Mouse (Mus musculus): ENCODE results near the gene Phospho1. TPM values are rescaled to one million over a fixed set of nuclear protein-coding genes. Genes with fewer than 3 reads are reported as not detected.

Gene Phospho1
- polyA plus RNA-seq, 1 experiment from 2014 or later: 6.4 TPM

GRCm38 (mm10) chr11:95811741-95812140, 12.6 kb upstream of the Phospho1 start:
- WGBS (ENCODE audit: insufficient replicate concordance): 88% methylated on average over 6 of the region's 6 CpGs
- H3K4me2 ChIP-seq: no peak overlapping the region
- no peak overlapping the region for H3K9ac ChIP-seq
- no peaks in the 10 kb centered on the region for H3K27me3 ChIP-seq
- peaks cover 60% of the 10 kb centered on the region for H3K4me1 ChIP-seq (replicated peaks)
- H3K9me3 ChIP-seq (replicated peaks): no peaks in the 10 kb centered on the region
- H3K27ac ChIP-seq (replicated peaks): peak overlapping the region; percentile 48; the same call in 1 of the 2 replicates
- no peak for ATAC-seq (ENCODE audit: insufficient read depth)
- H3K4me3 ChIP-seq (replicated peaks): no peak overlapping the region
- H3K36me3 ChIP-seq (replicated peaks): no peaks in the 10 kb centered on the region

GRCm38 (mm10) chr11:95812224-95812623, 12.1 kb upstream of the Phospho1 start:
- H3K4me2 ChIP-seq: no peak overlapping the region
- no peak overlapping the region for H3K9ac ChIP-seq
- H3K36me3 ChIP-seq (replicated peaks): no peaks in the 10 kb centered on the region
- H3K27ac ChIP-seq (replicated peaks): no peak overlapping the region
- H3K27me3 ChIP-seq: no peaks in the 10 kb centered on the region
- peaks cover 55% of the 10 kb centered on the region for H3K4me1 ChIP-seq (replicated peaks)
- ATAC-seq (ENCODE audit: insufficient read depth): no peak
- no peak overlapping the region for H3K4me3 ChIP-seq (replicated peaks)
- 73% methylated on average over 4 of the region's 4 CpGs for WGBS (ENCODE audit: insufficient replicate concordance)
- H3K9me3 ChIP-seq (replicated peaks): no peaks in the 10 kb centered on the region

- no peak overlapping the region for H3K4me3 ChIP-seq (replicated peaks)
- peaks cover 37% of the 10 kb centered on the region for H3K4me1 ChIP-seq (replicated peaks)
- H3K27me3 ChIP-seq: no peaks in the 10 kb centered on the region
- no peak overlapping the region for H3K9ac ChIP-seq
- no peak overlapping the region for H3K4me2 ChIP-seq
- no peaks in the 10 kb centered on the region for H3K36me3 ChIP-seq (replicated peaks)
- no peak for ATAC-seq (ENCODE audit: insufficient read depth)
- no peak overlapping the region for H3K27ac ChIP-seq (replicated peaks)
- WGBS (ENCODE audit: insufficient replicate concordance): 81% methylated on average over 2 of the region's 2 CpGs
- no peaks in the 10 kb centered on the region for H3K9me3 ChIP-seq (replicated peaks)
These were observed 10.2 kb upstream of the Phospho1 start for GRCm38 (mm10) chr11:95814101-95814500.

GRCm38 (mm10) chr11:95814857-95815256, 9.4 kb upstream of the Phospho1 start:
- no peak overlapping the region for H3K27ac ChIP-seq (replicated peaks)
- no peak overlapping the region for H3K4me2 ChIP-seq
- H3K36me3 ChIP-seq (replicated peaks): no peaks in the 10 kb centered on the region
- H3K9ac ChIP-seq: no peak overlapping the region
- H3K4me1 ChIP-seq (replicated peaks): peaks cover 30% of the 10 kb centered on the region
- 72% methylated on average over 5 of the region's 5 CpGs for WGBS (ENCODE audit: insufficient replicate concordance)
- H3K9me3 ChIP-seq (replicated peaks): no peaks in the 10 kb centered on the region
- ATAC-seq (ENCODE audit: insufficient read depth): no peak
- H3K4me3 ChIP-seq (replicated peaks): no peak overlapping the region
- H3K27me3 ChIP-seq: no peaks in the 10 kb centered on the region

GRCm38 (mm10) chr11:95815412-95815811, 8.9 kb upstream of the Phospho1 start:
- H3K4me3 ChIP-seq (replicated peaks): no peak overlapping the region
- 69% methylated on average over 9 of the region's 9 CpGs for WGBS (ENCODE audit: insufficient replicate concordance)
- ATAC-seq (ENCODE audit: insufficient read depth): no peak

GRCm38 (mm10) chr11:95819138-95819537, 5.2 kb upstream of the Phospho1 start:
- Histone ChIP-seq H3K4me2 (no peak overlapping the region), H3K27ac (replicated peaks) (no peak overlapping the region), H3K27me3 (no peaks in the 10 kb centered on the region), H3K9ac (no peak overlapping the region), H3K36me3 (replicated peaks) (no peaks in the 10 kb centered on the region), H3K4me3 (replicated peaks) (no peak overlapping the region), H3K9me3 (replicated peaks) (no peaks in the 10 kb centered on the region), H3K4me1 (replicated peaks) (peaks cover 19% of the 10 kb centered on the region)
- no peak for ATAC-seq (ENCODE audit: insufficient read depth)
- WGBS (ENCODE audit: insufficient replicate concordance): 87% methylated on average over 8 of the region's 8 CpGs

More at GRCm38 (mm10) chr11:95815412-95815811, 8.9 kb upstream of the Phospho1 start:
- Histone ChIP-seq H3K36me3 (replicated peaks) (no peaks in the 10 kb centered on the region), H3K9me3 (replicated peaks) (no peaks in the 10 kb centered on the region), H3K9ac (no peak overlapping the region), H3K4me1 (replicated peaks) (peaks cover 24% of the 10 kb centered on the region), H3K4me2 (no peak overlapping the region), H3K27me3 (no peaks in the 10 kb centered on the region), H3K27ac (replicated peaks) (no peak overlapping the region)

- no peak overlapping the region for H3K4me2 ChIP-seq
- no peak for ATAC-seq (ENCODE audit: insufficient read depth)
- 82% methylated on average over 3 of the region's 3 CpGs for WGBS (ENCODE audit: insufficient replicate concordance)
- H3K27ac ChIP-seq (replicated peaks): 0 out of 2 replicates have a peak overlapping the region, but pooled peaks have one; percentile 48
- H3K9ac ChIP-seq: no peak overlapping the region
- peaks cover 39% of the 10 kb centered on the region for H3K4me1 ChIP-seq (replicated peaks)
- no peaks in the 10 kb centered on the region for H3K9me3 ChIP-seq (replicated peaks)
- H3K36me3 ChIP-seq (replicated peaks): no peaks in the 10 kb centered on the region
- no peak overlapping the region for H3K4me3 ChIP-seq (replicated peaks)
- peaks cover 15% of the 10 kb centered on the region for H3K27me3 ChIP-seq
These were observed 2.8 kb upstream of the Phospho1 start for GRCm38 (mm10) chr11:95821511-95821910.

- Histone ChIP-seq H3K27ac (replicated peaks) (no peak overlapping the region), H3K9me3 (replicated peaks) (no peaks in the 10 kb centered on the region), H3K4me1 (replicated peaks) (peaks cover 48% of the 10 kb centered on the region), H3K9ac (no peak overlapping the region), H3K36me3 (replicated peaks) (no peaks in the 10 kb centered on the region), H3K4me2 (no peak overlapping the region), H3K27me3 (peaks cover 16% of the 10 kb centered on the region), H3K4me3 (replicated peaks) (no peak overlapping the region)
- WGBS (ENCODE audit: insufficient replicate concordance): 83% methylated on average over 4 of the region's 4 CpGs
- ATAC-seq (ENCODE audit: insufficient read depth): no peak
These were observed 1.9 kb upstream of the Phospho1 start for GRCm38 (mm10) chr11:95822437-95822836.

GRCm38 (mm10) chr11:95824877-95825243, 561 bp downstream of the Phospho1 start:
- Histone ChIP-seq H3K4me1 (replicated peaks) (peaks cover 70% of the 10 kb centered on the region), H3K9ac (peak overlapping the region; percentile 91), H3K4me2 (peak overlapping the region; percentile 98), H3K36me3 (replicated peaks) (no peaks in the 10 kb centered on the region), H3K9me3 (replicated peaks) (no peaks in the 10 kb centered on the region), H3K4me3 (replicated peaks) (peak overlapping the region; percentile 76), H3K27ac (replicated peaks) (peak overlapping the region; percentile 84), H3K27me3 (peaks cover 39% of the 10 kb centered on the region)
- peak; percentile 4; the same call in 1 of the 2 replicates for ATAC-seq (ENCODE audit: insufficient read depth)
- 5% methylated on average over 11 of the region's 11 CpGs for WGBS (ENCODE audit: insufficient replicate concordance)

GRCm38 (mm10) chr11:95825625-95826024, 1.3 kb downstream of the Phospho1 start:
- Histone ChIP-seq H3K9ac (peak overlapping the region; percentile 91), H3K27ac (replicated peaks) (peak overlapping the region; percentile 84), H3K4me3 (replicated peaks) (peak overlapping the region; percentile 76), H3K36me3 (replicated peaks) (peaks cover 6% of the 10 kb centered on the region), H3K27me3 (peaks cover 47% of the 10 kb centered on the region), H3K9me3 (replicated peaks) (no peaks in the 10 kb centered on the region), H3K4me2 (peak overlapping the region; percentile 98), H3K4me1 (replicated peaks) (peaks cover 77% of the 10 kb centered on the region)
- no peak for ATAC-seq (ENCODE audit: insufficient read depth)
- 55% methylated on average over 3 of the region's 3 CpGs for WGBS (ENCODE audit: insufficient replicate concordance)

GRCm38 (mm10) chr11:95826317-95827167, 2.2 kb downstream of the Phospho1 start:
- Histone ChIP-seq H3K27ac (replicated peaks) (peak overlapping the region; percentile 84), H3K4me3 (replicated peaks) (peak overlapping the region; percentile 76), H3K36me3 (replicated peaks) (peaks cover 15% of the 10 kb centered on the region), H3K4me2 (peak overlapping the region; percentile 98), H3K9me3 (replicated peaks) (no peaks in the 10 kb centered on the region), H3K4me1 (replicated peaks) (peaks cover 86% of the 10 kb centered on the region), H3K27me3 (peaks cover 56% of the 10 kb centered on the region), H3K9ac (peak overlapping the region; percentile 45)
- 35% methylated on average over 6 of the region's 6 CpGs for whole genome bisulfite sequencing (ENCODE audit: insufficient replicate concordance)
- no peak for ATAC-seq (ENCODE audit: insufficient read depth)
